Mouse (Mus musculus) myocyte (in vitro differentiated cells): ENCODE measurements around the gene Adamts18. TPM values are rescaled to one million over a fixed set of nuclear protein-coding genes. Genes with fewer than 3 reads are reported as not detected.

Experiments
- H3K27me3 ChIP-seq: one replicate; pipeline ENCODE4 v1.6.1; 2011; ENCODE audit not compliant: control insufficient read depth, insufficient read depth, insufficient read length
- H3K36me3 ChIP-seq: one replicate; pipeline ENCODE4 v1.6.1; 2011; ENCODE audit not compliant: control insufficient read depth, insufficient read depth
- H3K4me2 ChIP-seq: one replicate; pipeline ENCODE4 v1.6.1; 2011; ENCODE audit warnings: low read depth, control low read depth
- H3K4me3 ChIP-seq: one replicate; pipeline ENCODE4 v1.5.1; 2011; ENCODE audit warnings: mild to moderate bottlenecking, control low read depth, moderate library complexity
- H3K79me2 ChIP-seq: one replicate; pipeline ENCODE4 v1.6.1; 2011; ENCODE audit not compliant: control insufficient read depth, insufficient read depth
- H3ac ChIP-seq: one replicate; pipeline ENCODE4 v1.6.1; 2011; ENCODE audit not compliant: control insufficient read depth, insufficient read length
- CEBPB ChIP-seq: IDR thresholded peaks from 2 replicates; pipeline ENCODE4 v1.6.1; 2011; ENCODE audit warnings: mild to moderate bottlenecking, moderate library complexity; ENCODE audit not compliant: poor library complexity, insufficient read depth, severe bottlenecking
- E2F4 ChIP-seq: IDR thresholded peaks from one replicate; pipeline ENCODE4 v1.6.1; 2011; ENCODE audit warnings: mild to moderate bottlenecking, control low read depth, moderate library complexity; ENCODE audit not compliant: insufficient read depth
- MAX ChIP-seq: IDR thresholded peaks from one replicate; pipeline ENCODE4 v1.6.1; 2011; ENCODE audit warnings: low read depth, mild to moderate bottlenecking, control low read depth
- MYOD1 ChIP-seq, 3 experiments: IDR thresholded peaks; one replicate each; pipeline ENCODE4 v1.6.1; 2011; ENCODE audit warnings: control low read depth in 2 of 3, low read depth in 2 of 3, mild to moderate bottlenecking in 2 of 3, moderate library complexity in 1 of 3; ENCODE audit not compliant: insufficient read length in 2 of 3, control insufficient read depth in 1 of 3
- MYOG ChIP-seq, 3 experiments: IDR thresholded peaks; one replicate each; pipeline ENCODE4 v1.6.1; 2011; ENCODE audit warnings: control low read depth in 2 of 3, low read depth in 2 of 3, mild to moderate bottlenecking in 2 of 3; ENCODE audit not compliant: insufficient read length in 2 of 3, control insufficient read depth in 1 of 3, insufficient read depth in 1 of 3
- POLR2A ChIP-seq: IDR thresholded peaks from one replicate; pipeline ENCODE4 v1.6.1; 2011; ENCODE audit warnings: low read depth, mild to moderate bottlenecking, control low read depth, moderate library complexity; ENCODE audit not compliant: insufficient read length
- POLR2AphosphoS2 ChIP-seq: IDR thresholded peaks from one replicate; pipeline ENCODE4 v1.6.1; 2011; ENCODE audit warnings: low read depth, control low read depth; ENCODE audit not compliant: insufficient read length
- REST ChIP-seq: IDR thresholded peaks from one replicate; pipeline ENCODE4 v1.6.1; 2011; ENCODE audit warnings: mild to moderate bottlenecking, control low read depth, moderate library complexity; ENCODE audit not compliant: insufficient read depth, insufficient read length
- SRF ChIP-seq: IDR thresholded peaks from one replicate; pipeline ENCODE4 v1.6.1; 2011; ENCODE audit warnings: low read depth; ENCODE audit not compliant: control insufficient read depth, insufficient read length
- TCF12 ChIP-seq: IDR thresholded peaks from one replicate; pipeline ENCODE4 v1.6.1; 2011; ENCODE audit warnings: mild to moderate bottlenecking, control low read depth; ENCODE audit not compliant: poor library complexity, insufficient read depth, severe bottlenecking
- TCF3 ChIP-seq: IDR thresholded peaks from one replicate; pipeline ENCODE4 v1.6.1; 2011; ENCODE audit warnings: low read depth, control low read depth; ENCODE audit not compliant: insufficient read length
- USF1 ChIP-seq: IDR thresholded peaks from one replicate; pipeline ENCODE4 v1.6.1; 2011; ENCODE audit warnings: low read depth, mild to moderate bottlenecking, control low read depth, moderate library complexity
- polyA plus RNA-seq: library from polyadenylated mRNA; unstranded; fragments of >200 nt; fragmentation: generic; extraction: Trizol; gene quantifications from one replicate; pipeline ENCODE4 v1.2.1, GENCODE M21; 2012; ENCODE audit warnings: missing spikeins

Adamts18 gene
- polyA plus RNA-seq, 1 experiment, result not detected

- TF ChIP-seq REST, result no peak
- no peak for TF ChIP-seq USF1
- TF ChIP-seq SRF, result no peak
- TF ChIP-seq TCF3, result no peak
- TF ChIP-seq E2F4, result no peak
- TF ChIP-seq POLR2A, result no peak
- no peak for TF ChIP-seq MYOD1 (IDR thresholded peaks at IDR 0.05; ENCODE audit: control insufficient read depth in 1 of 3, insufficient read length in 2 of 3, low read depth in 2 of 3)
- TF ChIP-seq MAX, result no peak
- TF ChIP-seq POLR2AphosphoS2, result no peak
- no peak for TF ChIP-seq CEBPB
- no peak for TF ChIP-seq TCF12
- TF ChIP-seq MYOG (IDR thresholded peaks at IDR 0.05; ENCODE audit: control insufficient read depth in 1 of 3, insufficient read depth in 1 of 3, insufficient read length in 2 of 3, low read depth in 2 of 3), result no peak
- Histone ChIP-seq H3K79me2 (no peaks in the 10 kb centered on the region), H3K36me3 (no peaks in the 10 kb centered on the region), H3K4me2 (no peak overlapping the region), H3K27me3 (no peaks in the 10 kb centered on the region), H3ac (no peak overlapping the region), H3K4me3 (no peak overlapping the region)
Observed at GRCm38 (mm10) chr8:113844801-113845301, 3.7 kb downstream of the Adamts18 start.

GRCm38 (mm10) chr8:113838211-113838610 lies 10.3 kb downstream of the Adamts18 start:
- no peaks in the 10 kb centered on the region for H3K27me3 ChIP-seq
- no peak overlapping the region for H3ac ChIP-seq
- H3K36me3 ChIP-seq, result no peaks in the 10 kb centered on the region
- H3K4me2 ChIP-seq, result no peak overlapping the region
- H3K79me2 ChIP-seq, result no peaks in the 10 kb centered on the region
- H3K4me3 ChIP-seq, result no peak overlapping the region
- TF ChIP-seq USF1, result no peak
- TF ChIP-seq MYOD1 (IDR thresholded peaks at IDR 0.05; ENCODE audit: control insufficient read depth in 1 of 3, insufficient read length in 2 of 3, low read depth in 2 of 3), result no peak
- no peak for TF ChIP-seq SRF
- no peak for TF ChIP-seq REST
- TF ChIP-seq CEBPB, result no peak
- TF ChIP-seq E2F4, result no peak
- TF ChIP-seq MAX, result no peak

- H3K36me3 ChIP-seq, result no peaks in the 10 kb centered on the region
- no peaks in the 10 kb centered on the region for H3K79me2 ChIP-seq
- no peak overlapping the region for H3K4me3 ChIP-seq
- H3K27me3 ChIP-seq, result no peaks in the 10 kb centered on the region
- H3ac ChIP-seq, result no peak overlapping the region
- no peak overlapping the region for H3K4me2 ChIP-seq
- no peak for TF ChIP-seq E2F4
- TF ChIP-seq SRF, result no peak
Observed at GRCm38 (mm10) chr8:113837570-113837915, 11.0 kb downstream of the Adamts18 start.

GRCm38 (mm10) chr8:113836892-113837569 lies 11.5 kb downstream of the Adamts18 start:
- H3K79me2 ChIP-seq, result no peaks in the 10 kb centered on the region
- no peak overlapping the region for H3ac ChIP-seq
- H3K27me3 ChIP-seq, result no peaks in the 10 kb centered on the region
- no peak overlapping the region for H3K4me3 ChIP-seq
- H3K4me2 ChIP-seq, result no peak overlapping the region
- no peaks in the 10 kb centered on the region for H3K36me3 ChIP-seq
- TF ChIP-seq POLR2AphosphoS2 (no peak), E2F4 (no peak), MAX (no peak), TCF12 (no peak)

DNA sequence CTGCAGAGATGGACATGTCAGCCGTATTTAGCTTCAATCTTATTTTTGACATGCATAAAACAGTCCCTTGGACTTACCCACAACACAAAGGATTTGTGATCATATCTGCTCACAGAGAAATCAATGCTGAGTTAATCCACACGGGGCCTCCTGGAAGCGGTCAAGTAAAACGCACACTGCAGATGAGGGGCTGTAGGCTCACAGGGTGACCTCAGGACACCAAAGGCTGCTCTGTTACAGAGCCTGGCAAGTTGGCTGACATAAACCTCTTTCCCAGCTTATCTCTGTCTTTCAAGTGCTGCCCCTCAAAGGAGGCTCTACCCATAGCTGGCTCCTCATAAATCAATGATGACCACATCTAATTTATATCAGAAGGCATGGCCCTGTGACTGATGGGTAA lies 14.9 kb downstream of the Adamts18 start:
- no peak for TF ChIP-seq USF1
- TF ChIP-seq CEBPB, result no peak
- TF ChIP-seq REST, result no peak
- no peak for TF ChIP-seq TCF12
- TF ChIP-seq MYOD1 (IDR thresholded peaks at IDR 0.05; ENCODE audit: control insufficient read depth in 1 of 3, insufficient read length in 2 of 3, low read depth in 2 of 3), result no peak
- TF ChIP-seq POLR2A, result no peak
- no peak for TF ChIP-seq POLR2AphosphoS2
- TF ChIP-seq TCF3, result no peak
- TF ChIP-seq SRF, result no peak
- no peak for TF ChIP-seq MYOG (IDR thresholded peaks at IDR 0.05; ENCODE audit: control insufficient read depth in 1 of 3, insufficient read depth in 1 of 3, insufficient read length in 2 of 3, low read depth in 2 of 3)
- TF ChIP-seq E2F4, result no peak
- no peak for TF ChIP-seq MAX
- no peak overlapping the region for H3K4me3 ChIP-seq
- H3K79me2 ChIP-seq, result no peaks in the 10 kb centered on the region
- no peak overlapping the region for H3K4me2 ChIP-seq
- H3K27me3 ChIP-seq, result no peaks in the 10 kb centered on the region
- H3ac ChIP-seq, result no peak overlapping the region
- H3K36me3 ChIP-seq, result no peaks in the 10 kb centered on the region
